In genomic region chr8:70658897-70659603, GRCm38 (mm10) we compare ENCODE assay signal across 9 mouse cellular contexts. TPM values are rescaled to one million over a fixed set of nuclear protein-coding genes. Genes with fewer than 3 reads are reported as not detected.
DNase-seq lines count a peak whose midpoint lies in the region; ATAC-seq and TF ChIP-seq lines count a peak whose summit lies in the region.
"Had no signal": no experiment of that assay in that cellular context is flagged by ENCODE, and none has a peak within 500 bp of the region (broad histone marks: within the 10 kb centered on the region; RNA-seq: fewer than 3 reads in every experiment).

No protein-coding gene starts in this region.

- peak overlapping the region; percentile 73 for H3K9ac ChIP-seq in forebrain, postnatal 0 days
- peak overlapping the region; percentile 82 for H3K9ac ChIP-seq in liver, embryonic 12.5 days

- H3K9me3 ChIP-seq in heart, embryonic 10.5 days = no peaks in the 10 kb centered on the region
- H3K9me3 ChIP-seq in E14TG2a.4 (ENCODE audit: low read length) = no peaks in the 10 kb centered on the region
- H3K9me3 ChIP-seq in forebrain, postnatal 0 days (ENCODE audit: low read length) = no peaks in the 10 kb centered on the region
- no peaks in the 10 kb centered on the region for H3K9me3 ChIP-seq in liver, embryonic 12.5 days (replicated peaks)

- WGBS in heart, embryonic 10.5 days = 2% methylated on average over 31 of the region's 31 CpGs
- WGBS in forebrain, postnatal 0 days = 1% methylated on average over 31 of the region's 31 CpGs
- WGBS in liver, embryonic 12.5 days (ENCODE audit: insufficient replicate concordance) = 2% methylated on average over 31 of the region's 31 CpGs

- ATAC-seq in forebrain, postnatal 0 days = no peak; the same call in 1 of the 2 replicates
- peak; percentile 66 for ATAC-seq in liver, embryonic 12.5 days

- peak overlapping the region; percentile 90 for H3K27ac ChIP-seq in heart, embryonic 10.5 days
- peak overlapping the region; percentile 21; the same call in 1 of the 2 replicates for H3K27ac ChIP-seq in forebrain, postnatal 0 days (ENCODE audit: low read depth, low read length)
- H3K27ac ChIP-seq in liver, embryonic 12.5 days = peak overlapping the region; percentile 87

- no peaks in the 10 kb centered on the region for H3K27me3 ChIP-seq in heart, embryonic 10.5 days (ENCODE audit: insufficient read depth, poor library complexity, severe bottlenecking)
- no peaks in the 10 kb centered on the region for H3K27me3 ChIP-seq in E14TG2a.4 (ENCODE audit: insufficient read depth, low read length)
- no peaks in the 10 kb centered on the region for H3K27me3 ChIP-seq in forebrain, postnatal 0 days (ENCODE audit: insufficient read depth, low read length)
- no peaks in the 10 kb centered on the region for H3K27me3 ChIP-seq in liver, embryonic 12.5 days (replicated peaks)

- peak overlapping the region; percentile 96 for H3K4me2 ChIP-seq in forebrain, postnatal 0 days (ENCODE audit: low read depth)
- H3K4me2 ChIP-seq in liver, embryonic 12.5 days = peak overlapping the region; percentile 91

- peaks cover 28% of the 10 kb centered on the region for H3K36me3 ChIP-seq in heart, embryonic 10.5 days
- H3K36me3 ChIP-seq in E14TG2a.4 (ENCODE audit: insufficient read depth, low read length) = peaks cover 39% of the 10 kb centered on the region
- 0 out of 2 replicates have a peak, but pooled peaks cover 3% of the 10 kb centered on the region for H3K36me3 ChIP-seq in forebrain, postnatal 0 days (ENCODE audit: insufficient read depth)
- H3K36me3 ChIP-seq in liver, embryonic 12.5 days = peaks cover 28% of the 10 kb centered on the region

- peaks cover 34% of the 10 kb centered on the region for H3K4me1 ChIP-seq in heart, embryonic 10.5 days
- H3K4me1 ChIP-seq in E14TG2a.4 (replicated peaks; ENCODE audit: low read depth, low read length) = peaks cover 65% of the 10 kb centered on the region
- H3K4me1 ChIP-seq in forebrain, postnatal 0 days (ENCODE audit: insufficient read depth) = peaks cover 3% of the 10 kb centered on the region; the same call in 1 of the 2 replicates
- H3K4me1 ChIP-seq in liver, embryonic 12.5 days = peaks cover 44% of the 10 kb centered on the region

- no peak for DNase-seq in heart, embryonic 10.5 days (ENCODE audit: low spot score)
- no peak for DNase-seq in heart, postnatal 4 days
- no peak for DNase-seq in forebrain, postnatal 0 days
- DNase-seq in skeletal muscle tissue, adult 2 months (ENCODE audit: low read depth, low spot score) = peak; percentile 34
- DNase-seq in left cerebral cortex, adult 18-20 months (ENCODE audit: low spot score in 2 of 2) = no peak
- no peak for DNase-seq in urinary bladder, adult 2 months (ENCODE audit: low spot score)

- peak overlapping the region; percentile 81 for H3K4me3 ChIP-seq in heart, embryonic 10.5 days
- peak overlapping the region; percentile 93 for H3K4me3 ChIP-seq in E14TG2a.4 (replicated peaks; ENCODE audit: low read length)
- H3K4me3 ChIP-seq in forebrain, postnatal 0 days (ENCODE audit: low read depth, low read length) = peak overlapping the region; percentile 74
- peak overlapping the region; percentile 85 for H3K4me3 ChIP-seq in liver, embryonic 12.5 days

- no peak for TF ChIP-seq CTCF in E14TG2a.4 (conservative IDR thresholded peaks at IDR 0.05; ENCODE audit: low read length)
- TF ChIP-seq CTCF in forebrain, postnatal 0 days (IDR thresholded peaks at IDR 0.05; ENCODE audit: low read depth) = no peak

RNA-seq across cellular contexts. Expression of gene Pgpep1, which starts 1.1 kb away (rescaled TPM):
- 38.0 and 42.0 TPM in 2 replicates for polyA plus RNA-seq in heart, embryonic 10.5 days (2016; fragmentation: Nextera tagmentation; extraction: Ambion mirVana)
- total RNA-seq in heart, postnatal 4 days (2021) = 10 to 100 TPM; 32.2 to 38.4 TPM
- total RNA-seq in forebrain, postnatal 0 days (2014; rRNA removed) = 22.1 and 23.8 TPM in 2 replicates
- polyA plus RNA-seq in forebrain, postnatal 0 days (2015; fragmentation: Nextera tagmentation; extraction: Ambion mirVana) = 22.1 and 26.1 TPM in 2 replicates
- 19.6 and 24.2 TPM in 2 replicates for polyA plus RNA-seq in liver, embryonic 12.5 days (2016; fragmentation: Nextera tagmentation; extraction: Ambion mirVana)
- 10 to 100 TPM; 11.6 to 17.9 TPM for total RNA-seq in left cerebral cortex, adult 18-20 months (2021)
- 19.2 and 20.6 TPM in 2 replicates for polyA plus RNA-seq in urinary bladder, adult 2 months (2012; rRNA removed)

RNA-seq across cellular contexts. Expression of gene Lsm4, which starts 14.0 kb away (rescaled TPM):
- 344 and 410 TPM in 2 replicates for polyA plus RNA-seq in heart, embryonic 10.5 days (2016; fragmentation: Nextera tagmentation; extraction: Ambion mirVana)
- 100 to 1,000 TPM; 107 to 120 TPM for total RNA-seq in heart, postnatal 4 days (2021)
- total RNA-seq in forebrain, postnatal 0 days (2014; rRNA removed) = 93.7 and 140 TPM in 2 replicates
- polyA plus RNA-seq in forebrain, postnatal 0 days (2015; fragmentation: Nextera tagmentation; extraction: Ambion mirVana) = 177 and 231 TPM in 2 replicates
- polyA plus RNA-seq in liver, embryonic 12.5 days (2016; fragmentation: Nextera tagmentation; extraction: Ambion mirVana) = 266 and 269 TPM in 2 replicates
- total RNA-seq in left cerebral cortex, adult 18-20 months (2021) = 10 to 100 TPM; 65.0 to 70.9 TPM
- 97.8 and 99.4 TPM in 2 replicates for polyA plus RNA-seq in urinary bladder, adult 2 months (2012; rRNA removed)

RNA-seq across cellular contexts. Expression of gene Gdf15, which starts 26.8 kb away (rescaled TPM):
- 0.43 and 1.6 TPM in 2 replicates for polyA plus RNA-seq in heart, embryonic 10.5 days (2016; fragmentation: Nextera tagmentation; extraction: Ambion mirVana)
- total RNA-seq in heart, postnatal 4 days (2021) = 1 to 10 TPM; 2.7 to 3.5 TPM
- 0.90 TPM in 1 of 2 replicates, not detected in the other for total RNA-seq in forebrain, postnatal 0 days (2014; rRNA removed)
- polyA plus RNA-seq in forebrain, postnatal 0 days (2015; fragmentation: Nextera tagmentation; extraction: Ambion mirVana) = 0.18 and 0.26 TPM in 2 replicates
- polyA plus RNA-seq in liver, embryonic 12.5 days (2016; fragmentation: Nextera tagmentation; extraction: Ambion mirVana) = 4.4 and 4.9 TPM in 2 replicates
- total RNA-seq in left cerebral cortex, adult 18-20 months (2021) = not detected
- polyA plus RNA-seq in urinary bladder, adult 2 months (2012; rRNA removed) = 0.84 and 1.1 TPM in 2 replicates
- total RNA-seq: left cerebral cortex, postnatal 36 days had no signal

RNA-seq across cellular contexts. Expression of gene Jund, which starts 39.7 kb away (rescaled TPM):
- 76.3 and 116 TPM in 2 replicates for polyA plus RNA-seq in heart, embryonic 10.5 days (2016; fragmentation: Nextera tagmentation; extraction: Ambion mirVana)
- total RNA-seq in heart, postnatal 4 days (2021) = 100 to 1,000 TPM; 254 to 261 TPM
- 333 and 392 TPM in 2 replicates for total RNA-seq in forebrain, postnatal 0 days (2014; rRNA removed)
- polyA plus RNA-seq in forebrain, postnatal 0 days (2015; fragmentation: Nextera tagmentation; extraction: Ambion mirVana) = 108 and 114 TPM in 2 replicates
- 59.5 and 66.8 TPM in 2 replicates for polyA plus RNA-seq in liver, embryonic 12.5 days (2016; fragmentation: Nextera tagmentation; extraction: Ambion mirVana)
- 100 to 1,000 TPM; 221 to 289 TPM for total RNA-seq in left cerebral cortex, adult 18-20 months (2021)
- 132 and 153 TPM in 2 replicates for polyA plus RNA-seq in urinary bladder, adult 2 months (2012; rRNA removed)

RNA-seq across cellular contexts. Expression of gene Lrrc25, which starts 43.1 kb away (rescaled TPM):
- polyA plus RNA-seq in heart, embryonic 10.5 days (2016; fragmentation: Nextera tagmentation; extraction: Ambion mirVana) = 0.15 and 1.4 TPM in 2 replicates
- 1 to 10 TPM; 1.1 to 1.5 TPM for total RNA-seq in heart, postnatal 4 days (2021)
- total RNA-seq in forebrain, postnatal 0 days (2014; rRNA removed) = 1.4 and 2.8 TPM in 2 replicates
- 1.2 TPM in 2 replicates for polyA plus RNA-seq in forebrain, postnatal 0 days (2015; fragmentation: Nextera tagmentation; extraction: Ambion mirVana)
- polyA plus RNA-seq in liver, embryonic 12.5 days (2016; fragmentation: Nextera tagmentation; extraction: Ambion mirVana) = 4.1 and 4.6 TPM in 2 replicates
- total RNA-seq in left cerebral cortex, adult 18-20 months (2021) = 1 to 10 TPM in 1 of 2 experiments, under 1 TPM in 1; 0.70 to 1.0 TPM
- 5.2 and 6.2 TPM in 2 replicates for polyA plus RNA-seq in urinary bladder, adult 2 months (2012; rRNA removed)

Comparison
In these comparisons a context has a peak if more than half of its experiments do, and no peak if none do; other contexts are left out.
1. H3K27ac ChIP-seq: peak in every context shown above with its lines; median percentile 90 in heart, embryonic 10.5 days; 87 in liver, embryonic 12.5 days; 21 in forebrain, postnatal 0 days.